9 mouse cellular contexts compared by ENCODE assay signal in the genomic region with DNA sequence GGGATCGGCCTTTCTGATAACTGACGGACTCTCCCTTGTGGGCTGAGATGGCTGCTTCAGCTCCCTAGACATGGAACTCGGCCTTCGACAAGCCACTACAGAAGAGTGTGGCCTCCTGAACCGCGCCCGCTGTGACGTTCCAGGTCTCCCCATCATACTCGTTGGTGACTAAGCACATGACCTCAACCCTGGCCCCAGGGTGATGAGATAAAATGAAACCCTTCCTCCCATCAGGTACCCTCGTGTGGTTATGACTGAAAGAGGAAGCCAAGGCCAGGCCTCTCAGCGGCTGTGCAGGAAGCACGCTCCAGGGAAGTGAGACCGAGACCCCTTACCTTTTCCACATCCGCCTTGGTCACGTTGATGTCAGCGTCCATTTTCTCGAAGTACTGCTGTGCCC. TPM values are rescaled to one million over a fixed set of nuclear protein-coding genes. Genes with fewer than 3 reads are reported as not detected.
A peak's percentile ranks its signal among the peaks of the same experiment; 100 is the strongest.
DNase-seq lines count a peak whose midpoint lies in the region; ATAC-seq and TF ChIP-seq lines count a peak whose summit lies in the region.
"Had no signal": no experiment of that assay in that cellular context is flagged by ENCODE, and none has a peak within 500 bp of the region (broad histone marks: within the 10 kb centered on the region; RNA-seq: fewer than 3 reads in every experiment).

No protein-coding gene starts in this region.

- TF ChIP-seq CTCF in layer of hippocampus, adult 2 months (conservative IDR thresholded peaks at IDR 0.05), result no peak

- no peak overlapping the region for H3K9ac ChIP-seq in liver, embryonic 16.5 days (ENCODE audit: low read depth, low read length)
- H3K9ac ChIP-seq in kidney, embryonic 14.5 days (ENCODE audit: low read depth, low read length), result no peak overlapping the region
- H3K9ac ChIP-seq: hindbrain, embryonic 14.5 days had no signal

- no peak overlapping the region for H3K4me3 ChIP-seq in layer of hippocampus, adult 2 months
- H3K4me3 ChIP-seq in liver, embryonic 16.5 days (ENCODE audit: low read depth, low read length), result no peak overlapping the region
- no peak overlapping the region for H3K4me3 ChIP-seq in midbrain, embryonic 10.5 days
- H3K4me3 ChIP-seq in kidney, embryonic 14.5 days (ENCODE audit: low read length), result no peak overlapping the region

- no peak for DNase-seq in layer of hippocampus, adult 2 months (ENCODE audit: low spot score in 2 of 2)
- no peak for DNase-seq in layer of hippocampus, postnatal 25 days (ENCODE audit: extremely low spot score in 1 of 2, low spot score in 1 of 2)
- DNase-seq in T-cell, adult 2 months (ENCODE audit: low spot score), result peak; percentile 67
- DNase-seq in spleen, postnatal 14 days (ENCODE audit: low spot score in 2 of 2), result peak; percentile 36 to 57
- DNase-seq in kidney, postnatal 36 days, result no peak
- no peak for DNase-seq in midbrain, embryonic 10.5 days (ENCODE audit: low spot score)

- no peaks in the 10 kb centered on the region for H3K9me3 ChIP-seq in liver, embryonic 16.5 days (replicated peaks; ENCODE audit: control insufficient read depth, low read length)
- peaks cover 6% of the 10 kb centered on the region for H3K9me3 ChIP-seq in midbrain, embryonic 10.5 days (replicated peaks)
- H3K9me3 ChIP-seq in kidney, embryonic 14.5 days (ENCODE audit: control insufficient read depth, low read length), result no peaks in the 10 kb centered on the region

- H3K36me3 ChIP-seq in liver, embryonic 16.5 days (ENCODE audit: control insufficient read depth, insufficient read depth), result peaks cover 5% of the 10 kb centered on the region; the same call in 1 of the 2 replicates
- peaks cover 24% of the 10 kb centered on the region for H3K36me3 ChIP-seq in midbrain, embryonic 10.5 days
- peaks cover 8% of the 10 kb centered on the region; the same call in 1 of the 2 replicates for H3K36me3 ChIP-seq in kidney, embryonic 14.5 days (ENCODE audit: control insufficient read depth, insufficient read depth, low read length)

- WGBS in liver, embryonic 16.5 days (ENCODE audit: insufficient replicate concordance), result 19% methylated on average over 17 of the region's 17 CpGs
- 90% methylated on average over 17 of the region's 17 CpGs for WGBS in midbrain, embryonic 10.5 days
- WGBS in kidney, embryonic 14.5 days, result 85% methylated on average over 17 of the region's 17 CpGs

- peak overlapping the region; percentile 54 for H3K27ac ChIP-seq in layer of hippocampus, adult 2 months
- H3K27ac ChIP-seq in liver, embryonic 16.5 days (ENCODE audit: low read length), result no peak overlapping the region; the same call in 1 of the 2 replicates
- H3K27ac ChIP-seq in midbrain, embryonic 10.5 days (replicated peaks), result no peak overlapping the region
- H3K27ac ChIP-seq in kidney, embryonic 14.5 days (ENCODE audit: low read depth, low read length), result no peak overlapping the region
- H3K27ac ChIP-seq: hindbrain, embryonic 14.5 days had no signal

- peak overlapping the region; percentile 34 for H3K4me2 ChIP-seq in liver, embryonic 16.5 days (ENCODE audit: low read depth, low read length)
- no peak overlapping the region for H3K4me2 ChIP-seq in kidney, embryonic 14.5 days (replicated peaks; ENCODE audit: low read depth, low read length)
- H3K4me2 ChIP-seq: hindbrain, embryonic 14.5 days had no signal

- ATAC-seq in liver, embryonic 16.5 days (ENCODE audit: low read depth), result peak; percentile 56
- no peak for ATAC-seq in kidney, embryonic 14.5 days (ENCODE audit: low FRiP score, low TSS enrichment)

- H3K27me3 ChIP-seq in liver, embryonic 16.5 days (ENCODE audit: control insufficient read depth, insufficient read depth, low read depth, low read length), result no peaks in the 10 kb centered on the region
- H3K27me3 ChIP-seq in midbrain, embryonic 10.5 days (ENCODE audit: low read depth, poor library complexity, severe bottlenecking), result no peaks in the 10 kb centered on the region
- H3K27me3 ChIP-seq in kidney, embryonic 14.5 days (ENCODE audit: control insufficient read depth, insufficient read depth, low read length), result no peaks in the 10 kb centered on the region

- peaks cover 27% of the 10 kb centered on the region for H3K4me1 ChIP-seq in liver, embryonic 16.5 days (ENCODE audit: control insufficient read depth, low read depth, low read length)
- peaks cover 16% of the 10 kb centered on the region for H3K4me1 ChIP-seq in midbrain, embryonic 10.5 days
- H3K4me1 ChIP-seq in kidney, embryonic 14.5 days (ENCODE audit: control insufficient read depth, insufficient read depth, low read length), result peaks cover 14% of the 10 kb centered on the region

RNA-seq across cellular contexts. Expression of gene Fnbp1, which starts 59.2 kb away (rescaled TPM):
- 100 to 1,000 TPM; 113 to 120 TPM for total RNA-seq in layer of hippocampus, adult 2 months (2021)
- total RNA-seq in layer of hippocampus, postnatal 25 days (2021), result 100 to 1,000 TPM in 1 of 2 experiments, 10 to 100 TPM in 1; 95.1 to 118 TPM
- polyA plus RNA-seq in liver, embryonic 16.5 days (2015; fragmentation: Nextera tagmentation; extraction: Ambion mirVana), result 5.2 and 5.9 TPM in 2 replicates
- polyA plus RNA-seq in midbrain, embryonic 10.5 days (2016; fragmentation: Nextera tagmentation; extraction: Ambion mirVana), result 11.8 and 14.3 TPM in 2 replicates
- polyA plus RNA-seq in kidney, embryonic 14.5 days (2014; fragmentation: Nextera tagmentation; extraction: Ambion mirVana), result 12.2 and 24.1 TPM in 2 replicates

Comparison
In these comparisons a context has a peak if more than half of its experiments do, and no peak if none do; other contexts are left out.
1. DNase-seq: peak in T-cell, adult 2 months (single experiment) and spleen, postnatal 14 days (2 of 2); none in layer of hippocampus, adult 2 months (0 of 2), layer of hippocampus, postnatal 25 days (0 of 2), kidney, postnatal 36 days (0 of 2) and midbrain, embryonic 10.5 days (single experiment).